Mouse (Mus musculus) right cerebral cortex, postnatal 4 days (tissue): ENCODE data around the gene Vmn1r24.
"Not testable (repeated sequence)": the region's sequence is repeated elsewhere in the genome, so short reads cannot be mapped to it uniquely, and the experiment has no call there.

Experiments
- DNase-seq: peaks from one replicate; pipeline ENCODE4 v3.0.0-alpha.2; 2022

Vmn1r24 gene

DNA sequence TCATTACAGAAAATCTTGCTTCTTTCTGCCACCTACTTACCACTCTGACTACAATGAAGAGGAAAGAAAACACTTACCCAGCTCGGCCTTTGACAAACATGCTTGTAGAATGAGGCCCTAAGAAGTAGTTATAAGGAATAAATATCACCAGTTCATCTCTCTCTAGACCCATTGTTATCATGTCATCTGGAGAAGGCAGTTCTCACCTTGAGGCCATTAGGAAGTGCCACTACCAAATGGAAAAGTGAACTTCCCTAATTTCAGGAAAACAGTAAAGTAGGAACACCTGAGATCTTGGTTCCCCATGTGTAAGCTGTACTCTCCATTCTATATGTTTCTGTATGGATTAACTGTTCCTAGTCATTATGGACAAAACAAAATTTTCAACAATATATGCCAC is at the start of gene Vmn1r24:
Vmn1r24 (minus strand) TSS at position 101 of the 400 bp plus-strand sequence.
- not testable (repeated sequence) for DNase-seq

DNA sequence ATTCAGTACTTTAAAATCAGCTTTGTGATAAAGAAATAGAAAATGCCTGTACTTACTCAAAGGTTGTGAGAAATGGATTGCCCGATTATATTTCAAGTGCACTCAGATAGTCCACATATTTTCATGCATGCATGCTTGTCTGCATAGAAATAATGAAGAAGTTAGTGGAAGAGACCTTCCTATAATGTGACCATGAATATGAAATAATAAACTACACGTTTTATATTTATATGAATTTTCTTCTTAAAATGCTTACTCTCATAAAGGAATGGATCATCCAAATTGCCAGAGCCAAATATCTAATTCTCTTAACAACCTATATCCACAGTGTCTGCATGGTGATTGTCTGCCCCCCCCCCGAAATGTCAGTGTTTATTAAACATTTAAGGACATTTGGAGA is 19.4 kb upstream of the Vmn1r24 start, which contains the start of gene Vmn1r25:
Vmn1r25 (minus strand) TSS at position 101 of the 400 bp plus-strand sequence.
- DNase-seq: no peak

DNA sequence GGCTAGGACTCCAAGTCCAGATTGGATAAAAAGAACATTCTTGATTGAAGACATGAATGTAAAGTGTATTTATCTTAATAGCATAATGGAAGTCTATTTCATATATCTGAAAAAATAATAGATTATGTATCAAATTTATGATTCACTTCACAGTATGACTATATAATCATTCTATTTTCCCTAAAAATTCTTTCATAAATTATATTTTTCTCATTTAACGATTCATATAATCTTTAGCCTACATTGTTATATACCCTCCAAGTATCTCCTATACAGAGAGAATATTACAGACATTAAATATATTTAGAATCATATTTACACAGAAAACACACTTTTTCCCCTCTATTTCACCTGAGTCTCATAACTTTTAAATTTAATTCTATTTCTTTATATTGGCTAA is 34.6 kb downstream of the Vmn1r24 start, which contains the start of gene Vmn1r23:
Vmn1r23 (minus strand) TSS at position 101 of the 400 bp plus-strand sequence.
- no peak for DNase-seq

DNA sequence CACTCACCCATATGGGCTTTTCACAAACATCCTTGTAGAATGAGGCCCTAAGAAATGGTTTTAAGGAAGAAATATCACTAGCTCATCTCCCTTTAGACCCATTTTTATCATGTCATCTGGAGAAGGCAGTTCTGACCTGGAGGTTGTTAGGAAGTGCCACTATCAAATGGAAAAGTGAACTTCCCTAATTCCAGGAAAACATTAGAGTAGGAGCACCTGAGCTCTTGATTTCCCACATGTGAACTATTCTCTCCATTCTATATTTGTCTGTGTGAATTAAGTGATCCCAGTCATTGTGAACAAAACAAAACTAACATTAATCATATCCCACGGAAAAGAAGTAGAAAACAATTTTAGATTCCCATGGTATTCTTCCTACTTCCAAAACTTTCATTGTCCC is 53.4 kb downstream of the Vmn1r24 start, which contains the start of gene Vmn1r22:
Vmn1r22 (minus strand) TSS at position 101 of the 400 bp plus-strand sequence.
- no peak for DNase-seq
